Mouse (Mus musculus) retina, embryonic 14.5 days (tissue): Measurements from ENCODE around the gene Prdm15.

Experiments
- DNase-seq: peaks from one replicate; pipeline ENCODE4 v3.0.0-alpha.2; 2015; ENCODE audit warnings: low spot score

Gene Prdm15

GRCm38 (mm10) chr16:97751884-97752283 is 99.8 kb downstream of the Prdm15 start:
- DNase-seq = no peak

DNA sequence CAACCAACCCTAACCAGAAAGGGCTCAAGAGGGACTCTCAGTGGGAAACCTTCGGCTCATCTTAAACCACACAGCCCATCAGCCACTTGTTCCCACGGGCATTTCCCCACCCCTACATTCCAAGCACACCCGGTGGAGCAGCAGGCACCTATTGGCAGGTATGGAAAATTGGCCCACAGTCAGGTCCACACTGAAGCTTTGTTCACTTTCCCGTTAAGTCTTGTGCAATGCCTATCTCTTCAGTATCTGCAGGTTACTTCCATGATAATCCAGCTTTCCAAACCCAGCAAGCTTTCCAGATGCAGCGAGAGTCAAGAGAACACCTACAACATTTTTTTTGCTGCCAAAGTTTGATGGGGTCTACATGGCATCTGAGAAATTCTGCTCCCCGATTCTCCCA is 103.2 kb downstream of the Prdm15 start:
- no peak for DNase-seq
